Mouse (Mus musculus): ENCODE results near the gene Wfdc18.

The Wfdc18 gene

GRCm38 (mm10) chr11:83746152-83746551, 37.3 kb downstream of the Wfdc18 start:
- DNase-seq = peak; percentile 82 to 85

GRCm38 (mm10) chr11:83746681-83747080, 37.9 kb downstream of the Wfdc18 start, which contains the start of gene Wfdc21:
Wfdc21 (plus strand) TSS chr11:83746940.
- no peak for DNase-seq

GRCm38 (mm10) chr11:83747376-83748265, 38.8 kb downstream of the Wfdc18 start:
- DNase-seq = no peak

- DNase-seq = peak; percentile 89 to 90
These were observed 44.9 kb downstream of the Wfdc18 start, which contains the start of gene Heatr6 for GRCm38 (mm10) chr11:83753581-83754181. Heatr6 (plus strand) TSS chr11:83753696.

- DNase-seq = no peak
These were observed 45.4 kb downstream of the Wfdc18 start for GRCm38 (mm10) chr11:83754227-83754626.

All from B cell, adult 2 months (primary cell).